ENCODE assay signal across 26 mouse cellular contexts in the genomic region with DNA sequence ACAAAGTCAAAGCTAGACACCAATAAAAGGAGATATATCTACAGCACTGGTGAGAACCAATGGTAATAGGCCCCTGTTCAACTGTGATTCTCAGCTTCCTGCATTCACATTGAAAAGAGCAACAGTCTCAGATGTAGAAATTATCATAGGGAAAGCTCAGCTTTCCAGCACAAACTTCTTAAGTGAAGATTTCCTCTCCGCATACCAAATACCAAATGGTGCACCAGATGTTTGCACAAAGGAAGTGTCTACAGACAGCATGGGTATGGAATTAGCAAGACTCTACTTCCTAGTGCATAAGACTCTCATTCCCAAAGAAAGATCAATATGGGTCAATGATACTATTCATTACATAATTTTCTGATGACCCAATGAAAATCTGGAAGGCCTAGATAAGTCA.
DNase-seq lines count a peak whose midpoint lies in the region; ATAC-seq and TF ChIP-seq lines count a peak whose summit lies in the region.
"Had no signal": no experiment of that assay in that cellular context is flagged by ENCODE, and none has a peak within 500 bp of the region (broad histone marks: within the 10 kb centered on the region; RNA-seq: fewer than 3 reads in every experiment).

No protein-coding gene starts in this region.

- no peak overlapping the region for H3K9ac ChIP-seq in forebrain, embryonic 14.5 days (ENCODE audit: low read length)
- H3K9ac ChIP-seq: embryonic facial prominence, embryonic 12.5 days; embryonic facial prominence, embryonic 15.5 days; forebrain, embryonic 12.5 days; heart, embryonic 12.5 days; heart, embryonic 15.5 days; hindbrain, embryonic 13.5 days had no signal

- no peak for ATAC-seq in forebrain, embryonic 14.5 days
- ATAC-seq: activated CD4-positive, CD25-positive, alpha-beta regulatory T cell, adult 4 months; hindbrain, embryonic 16.5 days had no signal

- H3K27ac ChIP-seq in forebrain, embryonic 14.5 days (ENCODE audit: low read depth, low read length): no peak overlapping the region
- H3K27ac ChIP-seq in forebrain, embryonic 10.5 days: no peak overlapping the region
- H3K27ac ChIP-seq in layer of hippocampus, adult 2 months: no peak overlapping the region
- H3K27ac ChIP-seq: embryonic facial prominence, embryonic 12.5 days; embryonic facial prominence, embryonic 15.5 days; forebrain, embryonic 12.5 days; heart, embryonic 15.5 days; hindbrain, embryonic 10.5 days; hindbrain, embryonic 13.5 days had no signal

- no peak overlapping the region for H3K4me3 ChIP-seq in forebrain, embryonic 14.5 days (ENCODE audit: low read depth, low read length)
- no peak overlapping the region for H3K4me3 ChIP-seq in forebrain, embryonic 10.5 days
- no peak overlapping the region for H3K4me3 ChIP-seq in layer of hippocampus, adult 2 months
- H3K4me3 ChIP-seq: embryonic facial prominence, embryonic 12.5 days; embryonic facial prominence, embryonic 15.5 days; forebrain, embryonic 12.5 days; heart, embryonic 12.5 days; heart, embryonic 15.5 days; hindbrain, embryonic 10.5 days; hindbrain, embryonic 13.5 days had no signal

- H3K27me3 ChIP-seq in forebrain, embryonic 14.5 days (replicated peaks; ENCODE audit: control insufficient read depth, insufficient read depth, low read length): no peaks in the 10 kb centered on the region
- H3K27me3 ChIP-seq in forebrain, embryonic 10.5 days (ENCODE audit: poor library complexity, severe bottlenecking): no peaks in the 10 kb centered on the region; the same call in 1 of the 2 replicates
- H3K27me3 ChIP-seq: embryonic facial prominence, embryonic 12.5 days; embryonic facial prominence, embryonic 15.5 days; heart, embryonic 12.5 days; heart, embryonic 15.5 days; hindbrain, embryonic 13.5 days had no signal

- no peak overlapping the region for H3K4me2 ChIP-seq in forebrain, embryonic 14.5 days (ENCODE audit: low read length)
- H3K4me2 ChIP-seq: embryonic facial prominence, embryonic 12.5 days; embryonic facial prominence, embryonic 15.5 days; forebrain, embryonic 12.5 days; heart, embryonic 12.5 days; heart, embryonic 15.5 days; hindbrain, embryonic 13.5 days had no signal

- H3K9me3 ChIP-seq in forebrain, embryonic 14.5 days (replicated peaks; ENCODE audit: control insufficient read depth, low read length): no peaks in the 10 kb centered on the region
- H3K9me3 ChIP-seq in forebrain, embryonic 10.5 days: no peaks in the 10 kb centered on the region
- H3K9me3 ChIP-seq: embryonic facial prominence, embryonic 12.5 days; embryonic facial prominence, embryonic 15.5 days; forebrain, embryonic 12.5 days; heart, embryonic 12.5 days; heart, embryonic 15.5 days; hindbrain, embryonic 10.5 days; hindbrain, embryonic 13.5 days had no signal

- TF ChIP-seq CTCF in layer of hippocampus, adult 2 months (conservative IDR thresholded peaks at IDR 0.05): no peak

- peak; percentile 22 for DNase-seq in forebrain, embryonic 14.5 days (ENCODE audit: low spot score)
- DNase-seq in forebrain, embryonic 10.5 days (ENCODE audit: extremely low spot score, low spot score): no peak
- DNase-seq in layer of hippocampus, adult 2 months (ENCODE audit: low spot score in 2 of 2): peak; percentile 39 to 60
- no peak for DNase-seq in layer of hippocampus, postnatal 10 days (ENCODE audit: low spot score in 2 of 2)
- DNase-seq in brain, adult 2 months (ENCODE audit: low read depth, low spot score): peak; percentile 60
- DNase-seq in telencephalon, adult 2 months (ENCODE audit: low read depth, low spot score): peak; percentile 47
- DNase-seq in kidney, postnatal 4 days: no peak
- DNase-seq: adrenal gland, adult 8-10 months; adrenal gland, postnatal 25 days; cerebellum, adult 11 months; cerebellum, adult 2 months; cerebellum, adult 9-11 months; cerebellum, postnatal 25 days; gastrocnemius, postnatal 25 days; heart, adult 18-20 months; heart, postnatal 10 days; heart, postnatal 36 days had no signal

- H3K4me1 ChIP-seq in forebrain, embryonic 14.5 days (ENCODE audit: control insufficient read depth, insufficient read depth, low read length): peaks cover 11% of the 10 kb centered on the region
- peaks cover 10% of the 10 kb centered on the region for H3K4me1 ChIP-seq in forebrain, embryonic 10.5 days
- H3K4me1 ChIP-seq: embryonic facial prominence, embryonic 15.5 days; heart, embryonic 12.5 days; hindbrain, embryonic 10.5 days had no signal

- 87% methylated on average over 1 of the region's 1 CpGs for WGBS in forebrain, embryonic 14.5 days
- WGBS in forebrain, embryonic 10.5 days: 98% methylated on average over 1 of the region's 1 CpGs

- no peaks in the 10 kb centered on the region for H3K36me3 ChIP-seq in forebrain, embryonic 14.5 days (ENCODE audit: control insufficient read depth, insufficient read depth, low read length)
- no peaks in the 10 kb centered on the region for H3K36me3 ChIP-seq in forebrain, embryonic 10.5 days (replicated peaks)
- H3K36me3 ChIP-seq: embryonic facial prominence, embryonic 12.5 days; embryonic facial prominence, embryonic 15.5 days; forebrain, embryonic 12.5 days; heart, embryonic 12.5 days; heart, embryonic 15.5 days; hindbrain, embryonic 10.5 days; hindbrain, embryonic 13.5 days had no signal

Comparison
In these comparisons a context has a peak if more than half of its experiments do, and no peak if none do; other contexts are left out.
1. DNase-seq: peak in forebrain, embryonic 14.5 days (single experiment), layer of hippocampus, adult 2 months (2 of 2), brain, adult 2 months (single experiment) and telencephalon, adult 2 months (single experiment); none in forebrain, embryonic 10.5 days (single experiment), layer of hippocampus, postnatal 10 days (0 of 2) and kidney, postnatal 4 days (0 of 2).